Mouse (Mus musculus): ENCODE results near the gene Fbxw11. TPM values are rescaled to one million over a fixed set of nuclear protein-coding genes. Genes with fewer than 3 reads are reported as not detected.
"Not testable (repeated sequence)": the region's sequence is repeated elsewhere in the genome, so short reads cannot be mapped to it uniquely, and the experiment has no call there.

Gene Fbxw11
- polyA plus RNA-seq, 1 experiment from 2014 or later = 69.2 TPM

DNA sequence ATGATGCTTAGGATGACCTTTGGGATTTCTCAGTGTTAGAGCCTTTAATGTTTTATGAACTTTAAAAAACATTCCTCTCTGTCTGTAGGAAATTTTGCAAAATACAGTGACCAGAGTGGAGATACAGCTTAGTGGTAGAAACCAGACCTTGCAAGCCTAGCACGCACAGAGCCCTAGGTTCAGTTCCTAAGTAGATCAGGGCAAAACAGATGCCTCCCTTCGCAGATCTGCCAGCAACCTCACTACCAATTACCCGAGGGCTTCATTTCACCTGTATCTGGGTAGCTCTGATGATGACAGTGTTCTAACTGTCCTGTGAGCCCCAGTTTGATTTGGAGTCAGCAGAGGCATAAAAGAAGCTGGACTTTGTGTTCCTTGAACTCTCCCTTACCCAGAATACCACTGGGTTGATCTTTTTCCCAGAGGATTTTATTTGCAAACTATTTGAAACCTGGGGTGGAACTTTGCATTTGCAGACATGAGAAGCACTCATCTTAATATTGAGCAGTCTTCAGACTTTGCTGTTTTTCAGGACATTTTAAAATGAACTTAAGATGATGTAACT is 42.2 kb downstream of the Fbxw11 start:
- Histone ChIP-seq H3K4me3 (ENCODE audit: low read depth, low read length) (no peak overlapping the region), H3K27me3 (replicated peaks; ENCODE audit: control insufficient read depth, insufficient read depth, low read length) (no peaks in the 10 kb centered on the region), H3K9ac (ENCODE audit: low read length) (no peak overlapping the region), H3K27ac (ENCODE audit: low read depth) (no peak overlapping the region), H3K4me2 (ENCODE audit: low read length) (no peak overlapping the region), H3K36me3 (ENCODE audit: control insufficient read depth, insufficient read depth, low read length) (no peaks in the 10 kb centered on the region), H3K9me3 (ENCODE audit: control insufficient read depth, low read length) (no peaks in the 10 kb centered on the region), H3K4me1 (replicated peaks; ENCODE audit: control insufficient read depth, insufficient read depth, low read length) (peaks cover 13% of the 10 kb centered on the region)
- no peak for ATAC-seq (replicated peaks; ENCODE audit: low FRiP score, low TSS enrichment, low read depth)
- 66% methylated on average over 3 of the region's 3 CpGs for WGBS
- DNase-seq (ENCODE audit: low spot score) = no peak

DNA sequence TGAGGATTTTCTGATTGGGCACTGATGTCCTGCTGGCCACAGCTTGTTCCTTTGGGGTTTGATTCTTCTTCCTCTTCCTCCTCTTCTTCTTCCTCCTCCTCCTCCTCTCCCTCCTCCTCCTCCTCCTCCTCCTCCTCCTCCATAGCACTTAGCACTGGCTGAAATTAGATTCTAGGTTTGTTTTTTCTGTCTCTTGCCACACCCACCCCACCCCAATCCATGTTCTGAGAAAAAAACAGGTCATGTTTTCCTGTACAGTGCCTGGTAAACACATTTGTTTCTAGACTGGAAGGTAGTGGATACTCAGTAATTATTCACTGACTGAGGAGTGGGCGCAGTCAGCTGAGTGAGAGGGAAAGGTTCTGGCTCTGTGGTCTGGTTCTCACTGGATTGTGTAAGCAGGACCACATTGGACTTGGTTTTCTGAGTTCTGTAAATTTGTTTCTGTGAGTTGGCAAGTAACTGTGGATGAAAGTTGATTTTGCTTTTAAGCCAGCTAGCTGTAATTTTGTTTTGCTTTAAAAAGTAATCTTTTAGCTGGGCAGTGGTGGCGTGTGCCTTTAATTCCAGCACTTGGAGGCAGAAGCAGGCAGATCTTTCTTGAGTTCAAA is 45.8 kb downstream of the Fbxw11 start:
- H3K9ac ChIP-seq (ENCODE audit: low read length) = no peak overlapping the region
- peaks cover 3% of the 10 kb centered on the region for H3K4me1 ChIP-seq (replicated peaks; ENCODE audit: control insufficient read depth, insufficient read depth, low read length)
- no peak for DNase-seq (ENCODE audit: low spot score)
- no peak overlapping the region for H3K4me2 ChIP-seq (ENCODE audit: low read length)
- ATAC-seq (replicated peaks; ENCODE audit: low FRiP score, low TSS enrichment, low read depth) = no peak
- H3K4me3 ChIP-seq (ENCODE audit: low read depth, low read length) = no peak overlapping the region
- no peak overlapping the region for H3K27ac ChIP-seq (ENCODE audit: low read depth)
- no peaks in the 10 kb centered on the region for H3K9me3 ChIP-seq (ENCODE audit: control insufficient read depth, low read length)
- no peaks in the 10 kb centered on the region for H3K36me3 ChIP-seq (ENCODE audit: control insufficient read depth, insufficient read depth, low read length)
- whole genome bisulfite sequencing = 92% methylated on average over 2 of the region's 2 CpGs
- no peaks in the 10 kb centered on the region for H3K27me3 ChIP-seq (replicated peaks; ENCODE audit: control insufficient read depth, insufficient read depth, low read length)

DNA sequence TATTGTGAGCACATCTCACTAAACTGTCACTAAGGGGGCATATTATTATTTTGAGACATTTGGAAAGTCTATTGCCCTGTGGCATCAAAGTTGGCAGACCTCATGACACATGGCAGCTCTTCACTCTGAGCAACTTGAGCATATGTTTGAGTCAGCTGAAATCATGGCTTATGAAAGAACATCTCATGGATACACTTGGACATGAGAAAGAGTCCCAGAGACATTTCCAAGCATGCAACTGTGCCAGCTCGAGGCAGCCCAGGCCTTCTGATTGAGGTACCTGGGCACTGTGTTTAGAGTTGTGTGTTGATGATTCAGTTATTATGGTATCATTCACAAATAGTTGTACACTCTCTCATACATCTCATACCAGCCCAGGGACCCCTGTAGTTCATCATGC is 47.0 kb downstream of the Fbxw11 start:
- DNase-seq (ENCODE audit: low spot score) (no peak), ATAC-seq (replicated peaks; ENCODE audit: low FRiP score, low TSS enrichment, low read depth) (no peak)
- H3K27me3 ChIP-seq (replicated peaks; ENCODE audit: control insufficient read depth, insufficient read depth, low read length) = no peaks in the 10 kb centered on the region
- no peak overlapping the region for H3K4me2 ChIP-seq (ENCODE audit: low read length)
- no peaks in the 10 kb centered on the region; the same call in 1 of the 2 replicates for H3K4me1 ChIP-seq (replicated peaks; ENCODE audit: control insufficient read depth, insufficient read depth, low read length)
- H3K9me3 ChIP-seq (ENCODE audit: control insufficient read depth, low read length) = no peaks in the 10 kb centered on the region
- WGBS = 95% methylated on average over 1 of the region's 1 CpGs
- no peak overlapping the region for H3K4me3 ChIP-seq (ENCODE audit: low read depth, low read length)
- H3K36me3 ChIP-seq (ENCODE audit: control insufficient read depth, insufficient read depth, low read length) = no peaks in the 10 kb centered on the region
- H3K27ac ChIP-seq (ENCODE audit: low read depth) = no peak overlapping the region
- H3K9ac ChIP-seq (ENCODE audit: low read length) = no peak overlapping the region

DNA sequence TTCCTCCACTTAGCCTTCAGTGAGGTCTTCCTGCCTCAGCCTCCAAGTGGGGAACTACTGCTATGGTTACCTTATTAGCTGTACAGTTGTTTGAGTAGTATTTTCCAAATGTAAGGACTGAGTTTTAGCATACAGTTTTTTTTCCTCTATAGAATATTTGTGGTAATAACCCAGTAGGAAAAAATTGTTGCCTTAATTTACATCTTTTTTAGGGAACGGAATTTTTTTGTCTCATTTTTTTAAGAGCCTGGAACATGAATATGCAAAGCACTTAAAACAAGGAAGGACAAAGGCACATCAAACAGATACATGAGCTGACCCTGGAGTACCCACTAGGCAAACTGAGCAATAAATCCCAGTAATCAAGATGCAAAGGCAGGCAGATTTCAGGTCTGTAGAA is 50.3 kb downstream of the Fbxw11 start:
- Histone ChIP-seq H3K4me3 (ENCODE audit: low read depth, low read length) (no peak overlapping the region), H3K4me2 (ENCODE audit: low read length) (no peak overlapping the region), H3K27ac (ENCODE audit: low read depth) (no peak overlapping the region), H3K36me3 (ENCODE audit: control insufficient read depth, insufficient read depth, low read length) (no peaks in the 10 kb centered on the region), H3K4me1 (replicated peaks; ENCODE audit: control insufficient read depth, insufficient read depth, low read length) (peaks cover 18% of the 10 kb centered on the region), H3K9me3 (ENCODE audit: control insufficient read depth, low read length) (no peaks in the 10 kb centered on the region), H3K9ac (ENCODE audit: low read length) (no peak overlapping the region), H3K27me3 (replicated peaks; ENCODE audit: control insufficient read depth, insufficient read depth, low read length) (no peaks in the 10 kb centered on the region)
- DNase-seq (ENCODE audit: low spot score) = no peak
- WGBS = 93% methylated on average over 1 of the region's 1 CpGs
- ATAC-seq (replicated peaks; ENCODE audit: low FRiP score, low TSS enrichment, low read depth) = no peak

DNA sequence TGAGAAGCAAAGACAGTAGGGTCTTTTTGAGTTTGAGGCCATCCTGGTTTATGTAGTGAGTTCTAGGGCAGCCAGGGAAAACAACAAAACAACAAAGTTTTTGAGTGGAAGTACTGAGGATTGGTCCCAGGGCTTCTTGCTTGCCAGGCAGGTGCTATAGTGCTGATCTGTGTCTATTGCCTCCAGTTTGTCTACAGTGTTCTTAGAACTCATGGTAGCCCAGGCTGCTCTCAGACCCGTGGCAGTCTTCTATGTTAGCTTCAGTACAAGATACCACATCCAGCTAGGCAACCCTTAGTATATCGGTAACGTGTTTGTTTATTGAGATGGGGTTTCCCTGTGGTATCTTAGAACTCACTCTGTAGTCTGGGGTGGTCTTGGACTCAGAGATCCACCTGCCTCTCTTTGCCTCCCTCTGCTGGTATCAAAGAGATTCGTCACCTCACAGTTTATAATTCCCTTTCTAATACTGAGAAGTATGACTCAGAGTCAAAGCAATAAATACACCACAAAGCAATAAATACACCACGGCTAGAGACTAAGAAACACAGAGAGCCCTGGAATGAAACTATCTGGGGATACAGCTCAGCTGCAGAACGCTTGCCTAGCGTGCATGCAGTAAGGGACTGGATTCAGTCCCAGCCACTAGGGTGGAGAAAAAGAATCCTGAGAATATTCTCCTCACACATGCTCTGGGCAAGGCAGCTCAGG is 51.1 kb downstream of the Fbxw11 start:
- 45% methylated on average over 7 of the region's 7 CpGs for WGBS
- ATAC-seq (replicated peaks; ENCODE audit: low FRiP score, low TSS enrichment, low read depth) = peak; percentile 78

DNA sequence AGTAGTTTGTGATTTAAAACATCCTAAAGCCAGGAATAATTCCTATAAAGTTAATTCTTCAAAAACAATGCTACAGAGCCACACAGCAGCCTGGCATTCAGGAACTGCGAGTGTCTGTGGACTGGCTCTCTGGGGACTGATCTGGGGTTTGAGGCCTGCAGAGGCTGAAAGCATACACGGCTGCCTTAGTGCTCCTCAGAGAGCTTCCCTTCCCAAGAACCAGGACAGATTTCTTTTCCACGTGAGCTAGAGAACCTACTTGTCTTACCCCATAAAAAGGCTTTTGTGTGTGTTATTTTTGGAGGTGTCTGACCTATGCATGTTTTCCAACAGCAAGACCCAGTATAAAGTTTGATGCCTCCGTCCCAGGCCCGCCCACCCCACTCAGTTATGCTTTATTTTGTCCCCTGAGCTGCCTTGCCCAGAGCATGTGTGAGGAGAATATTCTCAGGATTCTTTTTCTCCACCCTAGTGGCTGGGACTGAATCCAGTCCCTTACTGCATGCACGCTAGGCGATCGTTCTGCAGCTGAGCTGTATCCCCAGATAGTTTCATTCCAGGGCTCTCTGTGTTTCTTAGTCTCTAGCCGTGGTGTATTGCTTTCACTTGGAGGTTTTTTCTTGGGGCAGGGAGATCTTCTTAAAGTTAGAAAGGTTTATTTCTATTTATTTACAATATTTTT is 51.9 kb downstream of the Fbxw11 start:
- H3K9me3 ChIP-seq (ENCODE audit: control insufficient read depth, low read length); H3K36me3 ChIP-seq (ENCODE audit: control insufficient read depth, insufficient read depth, low read length); H3K27ac ChIP-seq (ENCODE audit: low read depth); DNase-seq (ENCODE audit: low spot score); H3K9ac ChIP-seq (ENCODE audit: low read length); H3K4me3 ChIP-seq (ENCODE audit: low read depth, low read length); H3K27me3 ChIP-seq (replicated peaks; ENCODE audit: control insufficient read depth, insufficient read depth, low read length); ATAC-seq (replicated peaks; ENCODE audit: low FRiP score, low TSS enrichment, low read depth); H3K4me2 ChIP-seq (ENCODE audit: low read length): not testable (repeated sequence)
- H3K4me1 ChIP-seq (replicated peaks; ENCODE audit: control insufficient read depth, insufficient read depth, low read length) = peaks cover 19% of the 10 kb centered on the region
- WGBS = 78% methylated on average over 9 of the region's 9 CpGs

More for the DNA sequence above, 51.1 kb downstream of the Fbxw11 start:
- Histone ChIP-seq H3K4me2 (ENCODE audit: low read length) (no peak overlapping the region), H3K27ac (ENCODE audit: low read depth) (no peak overlapping the region), H3K9ac (ENCODE audit: low read length) (no peak overlapping the region), H3K9me3 (ENCODE audit: control insufficient read depth, low read length) (no peaks in the 10 kb centered on the region), H3K4me1 (replicated peaks; ENCODE audit: control insufficient read depth, insufficient read depth, low read length) (peaks cover 19% of the 10 kb centered on the region), H3K27me3 (replicated peaks; ENCODE audit: control insufficient read depth, insufficient read depth, low read length) (no peaks in the 10 kb centered on the region), H3K36me3 (ENCODE audit: control insufficient read depth, insufficient read depth, low read length) (no peaks in the 10 kb centered on the region), H3K4me3 (ENCODE audit: low read depth, low read length) (no peak overlapping the region)
- no peak for DNase-seq (ENCODE audit: low spot score)

DNA sequence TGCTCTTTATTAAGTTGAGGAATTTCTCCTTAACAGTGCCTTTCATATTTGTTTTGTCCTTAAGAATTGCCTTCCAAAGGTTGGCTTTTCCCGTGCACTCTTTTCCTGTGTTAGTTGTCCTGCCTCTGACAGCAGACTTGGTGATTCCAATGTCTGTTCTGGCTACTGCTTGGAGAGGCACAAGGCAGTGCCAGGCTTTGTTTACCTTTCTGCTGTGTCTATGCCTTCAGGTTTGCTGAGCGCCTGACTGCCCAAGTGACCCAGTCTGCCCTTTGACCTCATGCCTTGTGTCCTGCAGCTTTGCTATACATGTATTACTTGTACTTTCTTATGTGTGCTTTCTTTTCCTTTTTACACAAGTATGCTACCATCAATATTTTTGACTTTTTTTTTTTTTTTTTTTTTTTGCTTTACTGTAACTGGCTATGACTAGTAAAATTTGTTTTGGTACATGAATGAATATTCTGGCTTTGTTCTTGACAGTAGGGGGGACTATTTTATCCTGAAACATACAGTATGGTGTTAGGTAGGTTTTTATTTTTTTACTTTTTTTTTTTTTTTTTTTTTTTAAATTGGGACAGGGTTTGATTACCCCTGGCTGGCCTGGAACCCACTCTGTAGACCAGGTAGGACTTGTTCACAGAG is 54.0 kb downstream of the Fbxw11 start:
- DNase-seq (ENCODE audit: low spot score) = no peak
- Histone ChIP-seq H3K27me3 (replicated peaks; ENCODE audit: control insufficient read depth, insufficient read depth, low read length) (no peaks in the 10 kb centered on the region), H3K4me2 (ENCODE audit: low read length) (no peak overlapping the region), H3K36me3 (ENCODE audit: control insufficient read depth, insufficient read depth, low read length) (no peaks in the 10 kb centered on the region), H3K9ac (ENCODE audit: low read length) (no peak overlapping the region), H3K4me1 (replicated peaks; ENCODE audit: control insufficient read depth, insufficient read depth, low read length) (peaks cover 19% of the 10 kb centered on the region), H3K27ac (ENCODE audit: low read depth) (no peak overlapping the region), H3K9me3 (ENCODE audit: control insufficient read depth, low read length) (no peaks in the 10 kb centered on the region), H3K4me3 (ENCODE audit: low read depth, low read length) (no peak overlapping the region)
- no peak for ATAC-seq (replicated peaks; ENCODE audit: low FRiP score, low TSS enrichment, low read depth)
- 27% methylated on average over 2 of the region's 2 CpGs for WGBS

DNA sequence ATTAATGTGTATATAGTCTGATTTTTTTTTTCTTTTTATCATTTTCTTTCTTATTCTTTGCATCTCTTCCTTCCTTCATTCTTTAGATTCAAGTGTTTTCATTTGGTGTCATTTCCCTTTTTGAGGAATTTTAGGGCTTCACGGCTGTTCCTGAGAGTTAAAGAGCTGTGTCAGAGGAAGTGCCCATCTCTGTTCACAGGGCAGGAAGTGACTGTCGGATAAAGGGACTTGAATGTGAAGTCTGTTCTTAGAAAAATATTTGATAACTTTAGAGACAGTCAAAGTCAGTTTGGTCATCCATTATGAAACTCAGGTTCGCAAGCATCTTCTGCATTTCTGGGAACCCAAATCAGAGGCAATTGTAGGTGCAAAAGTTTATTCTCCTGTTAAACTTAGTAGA is 55.2 kb downstream of the Fbxw11 start:
- H3K9ac ChIP-seq (ENCODE audit: low read length) = no peak overlapping the region
- H3K4me3 ChIP-seq (ENCODE audit: low read depth, low read length) = no peak overlapping the region
- no peak overlapping the region for H3K4me2 ChIP-seq (ENCODE audit: low read length)
- no peaks in the 10 kb centered on the region for H3K27me3 ChIP-seq (replicated peaks; ENCODE audit: control insufficient read depth, insufficient read depth, low read length)
- peaks cover 19% of the 10 kb centered on the region for H3K4me1 ChIP-seq (replicated peaks; ENCODE audit: control insufficient read depth, insufficient read depth, low read length)
- no peak overlapping the region for H3K27ac ChIP-seq (ENCODE audit: low read depth)
- 45% methylated on average over 3 of the region's 3 CpGs for WGBS
- no peaks in the 10 kb centered on the region for H3K36me3 ChIP-seq (ENCODE audit: control insufficient read depth, insufficient read depth, low read length)
- no peak for ATAC-seq (replicated peaks; ENCODE audit: low FRiP score, low TSS enrichment, low read depth)
- no peak for DNase-seq (ENCODE audit: low spot score)
- H3K9me3 ChIP-seq (ENCODE audit: control insufficient read depth, low read length) = no peaks in the 10 kb centered on the region

Measured in intestine, embryonic 14.5 days (tissue).